Mouse (Mus musculus) spleen, adult 2 months (tissue): ENCODE data around the gene Lin37.

ENCODE experiments used
- CTCF ChIP-seq: fragments of 200-500 bp; IDR thresholded peaks from 2 replicates; pipeline ENCODE4 v1.5.1; 2011; ENCODE audit warnings: mild to moderate bottlenecking, inconsistent platforms; ENCODE audit not compliant: insufficient read depth, insufficient read length, insufficient replicate concordance; ENCODE audit errors: extremely low read depth
- POLR2A ChIP-seq: fragments of 200-500 bp; IDR thresholded peaks from 2 replicates; pipeline ENCODE4 v1.6.1; 2011; ENCODE audit warnings: low read depth, low read length, inconsistent platforms

DNA sequence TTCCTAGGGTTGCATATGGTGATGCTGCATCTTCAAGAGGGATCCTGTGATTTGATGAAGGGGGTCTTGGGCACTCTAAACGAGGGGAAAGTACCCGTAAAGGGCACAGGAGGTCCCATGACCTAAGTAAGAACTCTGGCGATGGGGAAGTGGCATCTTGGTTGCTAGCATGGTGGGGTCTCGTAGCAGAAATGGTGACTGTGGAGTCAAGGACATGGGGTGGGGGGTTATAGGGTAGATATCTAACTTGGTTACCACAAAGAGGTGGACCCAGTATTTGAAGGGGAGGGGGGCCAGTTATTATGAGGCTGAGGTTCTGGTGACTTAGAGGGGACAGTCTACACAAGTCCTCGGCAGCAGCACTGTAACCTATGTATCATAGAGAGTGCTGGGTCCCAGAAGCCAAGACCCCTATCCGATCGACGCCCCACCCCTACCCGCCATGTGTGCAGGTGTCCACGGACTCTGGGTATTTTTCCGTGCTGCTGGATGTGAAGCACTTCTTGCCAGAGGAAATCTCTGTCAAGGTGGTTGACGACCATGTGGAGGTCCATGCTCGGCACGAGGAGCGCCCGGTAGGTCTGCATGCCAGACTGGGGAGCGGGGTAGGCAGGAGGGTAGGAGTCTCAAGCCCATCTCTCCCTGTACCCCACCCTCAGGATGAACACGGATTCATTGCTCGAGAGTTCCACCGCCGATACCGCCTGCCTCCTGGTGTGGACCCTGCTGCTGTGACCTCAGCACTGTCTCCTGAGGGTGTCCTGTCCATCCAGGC lies 5.6 kb downstream of the Lin37 start:
- no peak for TF ChIP-seq CTCF
- TF ChIP-seq POLR2A, result no peak
